Mouse (Mus musculus): Measurements from ENCODE around the gene Churc1.

- TF ChIP-seq CTCF (IDR thresholded peaks at IDR 0.05) (no peak), POLR2A (IDR thresholded peaks at IDR 0.05; ENCODE audit: insufficient read depth, low read depth, low read length) (no peak)
Measured at GRCm38 (mm10) chr12:76765901-76766630, 728 bp downstream of the Churc1 start.
